Mouse (Mus musculus) neural tube, embryonic 15.5 days (tissue): ENCODE data around the gene Golga2. TPM values are rescaled to one million over a fixed set of nuclear protein-coding genes. Genes with fewer than 3 reads are reported as not detected.

Experiments used
- ATAC-seq: fragments of 200-750 bp; cut with Nextera tagmentation; 2 replicates; pipeline ENCODE4 v1.8.0; 2017; ENCODE audit warnings: mild to moderate bottlenecking, moderate TSS enrichment, moderate library complexity; ENCODE audit not compliant: low FRiP score
- H3K27ac ChIP-seq: fragments of 300-500 bp; sonication (generic); replicated peaks from 2 replicates; pipeline ENCODE4 v1.5.1; 2015; ENCODE audit warnings: mild to moderate bottlenecking, inconsistent platforms
- H3K27me3 ChIP-seq: fragments of 300-500 bp; sonication (generic); replicated peaks from 2 replicates; pipeline ENCODE4 v1.6.1; 2015; ENCODE audit warnings: inconsistent platforms
- H3K36me3 ChIP-seq: fragments of 300-500 bp; sonication (generic); 2 replicates; pipeline ENCODE4 v1.6.1; 2015; ENCODE audit warnings: inconsistent platforms
- H3K4me1 ChIP-seq: fragments of 300-500 bp; sonication (generic); 2 replicates; pipeline ENCODE4 v1.6.1; 2015; ENCODE audit warnings: inconsistent platforms
- H3K4me2 ChIP-seq: fragments of 300-500 bp; sonication (generic); 2 replicates; pipeline ENCODE4 v1.6.1; 2015; ENCODE audit warnings: inconsistent platforms, mild to moderate bottlenecking, moderate library complexity
- H3K4me3 ChIP-seq: fragments of 300-500 bp; sonication (generic); replicated peaks from 2 replicates; pipeline ENCODE4 v1.5.1; 2015; ENCODE audit warnings: mild to moderate bottlenecking, inconsistent platforms
- H3K9ac ChIP-seq: fragments of 300-500 bp; sonication (generic); replicated peaks from 2 replicates; pipeline ENCODE4 v1.6.1; 2015; ENCODE audit warnings: mild to moderate bottlenecking, inconsistent platforms
- H3K9me3 ChIP-seq: fragments of 300-500 bp; sonication (generic); replicated peaks from 2 replicates; pipeline ENCODE4 v1.6.1; 2016; ENCODE audit warnings: inconsistent platforms
- WGBS: fragments of 180-500 bp; shearing (Covaris S2); methylation state at CpG from one replicate; pipeline ENCODE4 v1.1.7; 2015; ENCODE audit warnings: mixed read lengths; 5-methylcytosine and 5-hydroxymethylcytosine counted together
- polyA plus RNA-seq: library from polyadenylated mRNA; unstranded; fragments of >200 nt; fragmentation: Nextera tagmentation; extraction: Ambion mirVana; gene quantifications from 2 replicates; pipeline ENCODE4 v1.2.1, GENCODE M21; 2015

Golga2 gene
- polyA plus RNA-seq, 1 experiment from 2014 or later: 31.3 TPM

- Histone ChIP-seq H3K4me2 (no peak overlapping the region), H3K9ac (no peak overlapping the region)
- 91% methylated on average over 18 of the region's 18 CpGs for WGBS
Observed at GRCm38 (mm10) chr2:32310096-32310845, 23.1 kb downstream of the Golga2 start.

GRCm38 (mm10) chr2:32311443-32312317 is 24.5 kb downstream of the Golga2 start:
- H3K36me3 ChIP-seq: peaks cover 69% of the 10 kb centered on the region
- 12% methylated on average over 41 of the region's 42 CpGs for WGBS
- H3K4me1 ChIP-seq: peaks cover 12% of the 10 kb centered on the region

More at GRCm38 (mm10) chr2:32310096-32310845, 23.1 kb downstream of the Golga2 start:
- peaks cover 5% of the 10 kb centered on the region for H3K27me3 ChIP-seq
- ATAC-seq: no peak
- H3K4me3 ChIP-seq: no peak overlapping the region
- no peaks in the 10 kb centered on the region for H3K9me3 ChIP-seq
- H3K36me3 ChIP-seq: peaks cover 74% of the 10 kb centered on the region
- H3K4me1 ChIP-seq: peaks cover 12% of the 10 kb centered on the region
- H3K27ac ChIP-seq: no peak overlapping the region

GRCm38 (mm10) chr2:32312318-32312964 is 25.3 kb downstream of the Golga2 start:
- H3K4me1 ChIP-seq: peaks cover 13% of the 10 kb centered on the region
- H3K36me3 ChIP-seq: peaks cover 69% of the 10 kb centered on the region
- H3K27ac ChIP-seq: no peak overlapping the region
- H3K4me2 ChIP-seq: peak overlapping the region; percentile 83
- 2% methylated on average over 47 of the region's 56 CpGs for WGBS
- peak overlapping the region; percentile 41 for H3K4me3 ChIP-seq
- H3K9ac ChIP-seq: peak overlapping the region; percentile 47
- ATAC-seq: peak; percentile 74
- no peaks in the 10 kb centered on the region for H3K9me3 ChIP-seq
- peaks cover 5% of the 10 kb centered on the region for H3K27me3 ChIP-seq

More at GRCm38 (mm10) chr2:32311443-32312317, 24.5 kb downstream of the Golga2 start:
- Histone ChIP-seq H3K27me3 (peaks cover 5% of the 10 kb centered on the region), H3K9ac (peak overlapping the region; percentile 47), H3K4me2 (peak overlapping the region; percentile 83), H3K27ac (no peak overlapping the region), H3K9me3 (no peaks in the 10 kb centered on the region), H3K4me3 (peak overlapping the region; percentile 41)
- ATAC-seq: no peak

- H3K36me3 ChIP-seq: peaks cover 48% of the 10 kb centered on the region
- H3K27me3 ChIP-seq: peaks cover 7% of the 10 kb centered on the region
- no peaks in the 10 kb centered on the region for H3K9me3 ChIP-seq
- H3K4me1 ChIP-seq: peaks cover 27% of the 10 kb centered on the region
- no peak overlapping the region for H3K4me2 ChIP-seq
- no peak for ATAC-seq
- no peak overlapping the region for H3K27ac ChIP-seq
- no peak overlapping the region for H3K4me3 ChIP-seq
- whole genome bisulfite sequencing: 96% methylated on average over 14 of the region's 14 CpGs
- no peak overlapping the region for H3K9ac ChIP-seq
Observed at GRCm38 (mm10) chr2:32314831-32315230, 27.6 kb downstream of the Golga2 start.

- Histone ChIP-seq H3K27me3 (peaks cover 7% of the 10 kb centered on the region), H3K36me3 (peaks cover 47% of the 10 kb centered on the region), H3K4me3 (no peak overlapping the region), H3K9ac (no peak overlapping the region), H3K4me2 (no peak overlapping the region), H3K27ac (peak overlapping the region; percentile 11; the same call in 1 of the 2 replicates), H3K4me1 (peaks cover 27% of the 10 kb centered on the region), H3K9me3 (no peaks in the 10 kb centered on the region)
- ATAC-seq: no peak
- 33% methylated on average over 8 of the region's 8 CpGs for WGBS
Observed at GRCm38 (mm10) chr2:32315751-32316150, 28.6 kb downstream of the Golga2 start.

- peaks cover 42% of the 10 kb centered on the region for H3K36me3 ChIP-seq
- H3K9me3 ChIP-seq: no peaks in the 10 kb centered on the region
- no peak overlapping the region for H3K9ac ChIP-seq
- no peak overlapping the region for H3K4me3 ChIP-seq
- peak overlapping the region; percentile 39 for H3K27ac ChIP-seq
- ATAC-seq: no peak
- no peak overlapping the region for H3K4me2 ChIP-seq
- WGBS: 74% methylated on average over 20 of the region's 20 CpGs
- H3K4me1 ChIP-seq: peaks cover 23% of the 10 kb centered on the region
- peaks cover 7% of the 10 kb centered on the region; the same call in 1 of the 2 replicates for H3K27me3 ChIP-seq
Observed at GRCm38 (mm10) chr2:32316887-32317656, 29.9 kb downstream of the Golga2 start.

- Histone ChIP-seq H3K4me3 (peak overlapping the region; percentile 15; the same call in 1 of the 2 replicates), H3K9ac (no peak overlapping the region; the same call in 1 of the 2 replicates), H3K9me3 (no peaks in the 10 kb centered on the region), H3K4me1 (peaks cover 27% of the 10 kb centered on the region), H3K36me3 (peaks cover 44% of the 10 kb centered on the region), H3K27ac (peak overlapping the region; percentile 46), H3K4me2 (peak overlapping the region; percentile 45), H3K27me3 (peaks cover 7% of the 10 kb centered on the region; the same call in 1 of the 2 replicates)
- no peak for ATAC-seq
- WGBS: 13% methylated on average over 16 of the region's 19 CpGs
Observed at GRCm38 (mm10) chr2:32317791-32318417, 30.7 kb downstream of the Golga2 start.

GRCm38 (mm10) chr2:32318709-32319585 is 31.8 kb downstream of the Golga2 start:
- WGBS: 74% methylated on average over 14 of the region's 14 CpGs
- Histone ChIP-seq H3K27me3 (peaks cover 7% of the 10 kb centered on the region; the same call in 1 of the 2 replicates), H3K4me1 (peaks cover 35% of the 10 kb centered on the region), H3K9ac (no peak overlapping the region; the same call in 1 of the 2 replicates), H3K9me3 (no peaks in the 10 kb centered on the region), H3K4me3 (peak overlapping the region; percentile 15; the same call in 1 of the 2 replicates), H3K36me3 (peaks cover 37% of the 10 kb centered on the region), H3K4me2 (peak overlapping the region; percentile 45), H3K27ac (peak overlapping the region; percentile 46; the same call in 1 of the 2 replicates)
- ATAC-seq: no peak

- H3K4me2 ChIP-seq: no peak overlapping the region
- H3K9me3 ChIP-seq: no peaks in the 10 kb centered on the region
- H3K4me1 ChIP-seq: peaks cover 35% of the 10 kb centered on the region
- peaks cover 4% of the 10 kb centered on the region; the same call in 1 of the 2 replicates for H3K27me3 ChIP-seq
- H3K4me3 ChIP-seq: no peak overlapping the region
- H3K36me3 ChIP-seq: peaks cover 36% of the 10 kb centered on the region
- no peak overlapping the region; the same call in 1 of the 2 replicates for H3K27ac ChIP-seq
- H3K9ac ChIP-seq: no peak overlapping the region
- 56% methylated on average over 9 of the region's 9 CpGs for WGBS
- no peak for ATAC-seq
Observed at GRCm38 (mm10) chr2:32319586-32320580, 32.7 kb downstream of the Golga2 start.
